Mouse (Mus musculus) ES-Bruce4 (cell line): ENCODE data around the gene App.

Experiments used
- CTCF ChIP-seq: IDR thresholded peaks from one replicate; pipeline ENCODE4 v1.8.1; 2011; ENCODE audit warnings: low read depth, low read length
- EP300 ChIP-seq: IDR thresholded peaks from 2 replicates; pipeline ENCODE4 v1.6.1; 2011; ENCODE audit warnings: low read depth, low read length; ENCODE audit not compliant: insufficient read depth
- POLR2A ChIP-seq: IDR thresholded peaks from one replicate; pipeline ENCODE4 v1.8.1; 2011; ENCODE audit warnings: low read length; ENCODE audit not compliant: insufficient read depth

GRCm38 (mm10) chr16:85096396-85096795 is 77.2 kb downstream of the App start:
- TF ChIP-seq CTCF (no peak), POLR2A (no peak), EP300 (no peak)
